Mouse (Mus musculus) liver, adult 2 months (tissue): ENCODE measurements around the gene Slc6a15. TPM values are rescaled to one million over a fixed set of nuclear protein-coding genes. Genes with fewer than 3 reads are reported as not detected.

Source experiments
- DNase-seq: peaks from one replicate; pipeline ENCODE4 v3.0.0-alpha.2; 2011; ENCODE audit warnings: low read depth, low spot score; ENCODE audit errors: extremely low read depth
- H3K27ac ChIP-seq: fragments of 200-500 bp; replicated peaks from 2 replicates; pipeline ENCODE4 v1.5.1; 2012; ENCODE audit warnings: low read depth, mild to moderate bottlenecking, control low read depth, inconsistent platforms, low read length; ENCODE audit not compliant: insufficient read depth
- H3K27me3 ChIP-seq: fragments of 200-500 bp; 2 replicates; pipeline ENCODE4 v1.6.1; 2012; ENCODE audit warnings: mild to moderate bottlenecking, moderate library complexity, low read length, inconsistent platforms; ENCODE audit not compliant: control insufficient read depth, insufficient read depth
- H3K36me3 ChIP-seq: fragments of 200-500 bp; 2 replicates; pipeline ENCODE4 v1.6.1; 2012; ENCODE audit warnings: low read length, inconsistent platforms; ENCODE audit not compliant: control insufficient read depth, insufficient read depth
- H3K4me1 ChIP-seq: fragments of 200-500 bp; 2 replicates; pipeline ENCODE4 v1.6.1; 2011; ENCODE audit warnings: low read length; ENCODE audit not compliant: control insufficient read depth, insufficient read depth
- H3K4me3 ChIP-seq: fragments of 200-500 bp; 2 replicates; pipeline ENCODE4 v1.5.1; 2011; ENCODE audit warnings: low read depth, mild to moderate bottlenecking, control low read depth, low read length, moderate library complexity; ENCODE audit not compliant: insufficient read depth
- H3K79me2 ChIP-seq: fragments of 200-500 bp; 2 replicates; pipeline ENCODE4 v1.6.1; 2012; ENCODE audit warnings: inconsistent platforms, mild to moderate bottlenecking, low read length, moderate library complexity; ENCODE audit not compliant: control insufficient read depth, insufficient read depth
- H3K9ac ChIP-seq: fragments of 200-500 bp; 2 replicates; pipeline ENCODE4 v1.6.1; 2012; ENCODE audit warnings: low read depth, mild to moderate bottlenecking, control low read depth, inconsistent platforms, low read length
- CTCF ChIP-seq: fragments of 200-500 bp; IDR thresholded peaks from 2 replicates; pipeline ENCODE4 v1.5.1; 2011; ENCODE audit warnings: low read depth, low read length, control low read depth
- POLR2A ChIP-seq: fragments of 200-500 bp; IDR thresholded peaks from 2 replicates; pipeline ENCODE4 v1.6.1; 2011; ENCODE audit warnings: low read length, control low read depth; ENCODE audit not compliant: insufficient read depth; ENCODE audit errors: extremely low read depth
- WGBS: fragments of 180-500 bp; shearing (Covaris S2); methylation state at CpG from one replicate; pipeline ENCODE4 v1.1.7; 2018; 5-methylcytosine and 5-hydroxymethylcytosine counted together
- polyA plus RNA-seq: library from polyadenylated mRNA; depleted of rRNA; stranded (reverse); fragments of >200 nt; gene quantifications from 2 replicates; pipeline ENCODE4 v1.2.3, GENCODE M21; 2012; rRNA removed
- total RNA-seq: library from RNA; depleted of rRNA; stranded (reverse); fragments of >200 nt; gene quantifications from 2 replicates; pipeline ENCODE4 v1.2.3, GENCODE M21; 2014; rRNA removed

The Slc6a15 gene
- total and polyA plus RNA-seq, 2 experiments = under 0.01 TPM; not detected in 1

DNA sequence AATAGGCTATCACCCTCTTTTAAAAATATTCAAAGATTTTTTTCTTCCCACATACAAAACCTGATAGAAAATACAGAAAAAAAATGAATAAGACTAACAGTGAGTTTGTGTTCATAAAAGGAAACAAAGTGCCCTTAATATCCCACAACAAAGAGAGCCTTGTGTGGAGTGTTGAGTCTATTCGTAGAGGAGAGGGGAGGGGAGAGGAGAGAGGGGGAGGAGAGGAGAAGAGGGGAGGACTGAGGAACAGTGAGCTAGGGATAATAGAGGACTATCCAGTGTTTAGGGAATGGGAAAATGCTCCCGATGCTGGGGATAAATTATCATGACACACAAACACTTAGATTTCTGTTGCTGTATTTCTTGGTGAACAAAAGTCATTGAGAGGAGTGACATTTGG, 80.8 kb downstream of the Slc6a15 start:
- no peaks in the 10 kb centered on the region for H3K36me3 ChIP-seq
- no peak overlapping the region for H3K27ac ChIP-seq
- H3K4me1 ChIP-seq = no peaks in the 10 kb centered on the region
- H3K27me3 ChIP-seq = no peaks in the 10 kb centered on the region
- DNase-seq = no peak
- WGBS = 76% methylated on average over 2 of the region's 2 CpGs
- H3K79me2 ChIP-seq = no peaks in the 10 kb centered on the region
- H3K9ac ChIP-seq = no peak overlapping the region
- TF ChIP-seq CTCF = no peak
- no peak for TF ChIP-seq POLR2A
- H3K4me3 ChIP-seq = no peak overlapping the region

- Histone ChIP-seq H3K9ac (no peak overlapping the region), H3K79me2 (no peaks in the 10 kb centered on the region), H3K4me3 (no peak overlapping the region), H3K27ac (no peak overlapping the region), H3K4me1 (no peaks in the 10 kb centered on the region), H3K27me3 (no peaks in the 10 kb centered on the region), H3K36me3 (no peaks in the 10 kb centered on the region)
- DNase-seq = no peak
- TF ChIP-seq POLR2A (no peak), CTCF (no peak)
- WGBS = 88% methylated on average over 1 of the region's 1 CpGs
These were observed 90.3 kb downstream of the Slc6a15 start for GRCm38 (mm10) chr10:103457896-103458295.

Other genes starting within 250 kb of the Slc6a15 start
- not detected in 2 replicates for gene Lrriq1, start 131.5 kb upstream of the Slc6a15 start, total RNA-seq
- not detected in 2 replicates for gene Lrriq1, start 131.5 kb upstream of the Slc6a15 start, polyA plus RNA-seq